Mouse (Mus musculus) erythroblast, embryonic 14.5 days (primary cell): ENCODE data around the gene Rab40c.

Experiments used
- GATA1 ChIP-seq: IDR thresholded peaks from 2 replicates; pipeline ENCODE4 v1.6.1; 2012; ENCODE audit warnings: low read length, inconsistent platforms, mixed read lengths
- TAL1 ChIP-seq: IDR thresholded peaks from 3 replicates; pipeline ENCODE4 v1.6.1; 2012; ENCODE audit warnings: low read length, inconsistent platforms, mixed read lengths

DNA sequence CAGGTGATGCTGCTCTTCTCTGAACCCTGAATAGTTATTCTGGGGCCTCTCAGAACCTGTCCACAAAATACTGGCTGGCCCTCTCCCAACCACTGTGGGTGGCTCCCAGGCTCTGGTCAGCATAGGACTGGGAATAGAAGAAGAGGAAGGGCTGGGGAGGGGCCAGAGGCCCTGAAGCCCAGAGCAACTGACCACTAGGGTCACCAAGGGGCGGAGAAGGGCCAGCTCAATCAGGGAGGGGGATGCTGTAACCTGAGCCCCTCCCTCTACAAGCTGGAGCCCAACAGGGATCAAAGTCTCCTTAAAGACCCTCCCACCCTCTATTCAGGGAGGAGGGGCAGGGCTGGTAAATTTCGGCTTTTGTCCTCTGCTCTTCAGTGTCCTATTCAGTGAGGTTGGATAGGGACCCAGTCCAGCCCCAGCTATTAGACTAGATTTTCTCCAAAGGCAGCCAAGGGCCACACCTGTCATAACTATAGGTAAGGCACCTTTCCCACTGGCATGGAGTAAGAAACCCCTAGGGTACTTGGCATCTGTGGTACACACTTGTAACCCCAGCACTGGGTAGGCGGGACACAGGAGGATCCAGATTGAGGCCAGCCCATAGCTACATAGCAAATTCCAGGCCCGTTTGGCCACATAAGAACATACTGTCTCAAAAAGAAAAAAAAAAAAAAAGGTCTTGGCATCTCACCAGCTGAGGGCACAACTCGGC lies 39.2 kb downstream of the Rab40c start, which contains the start of gene Wfikkn1:
- no peak for TF ChIP-seq GATA1
- no peak for TF ChIP-seq TAL1
